Mouse (Mus musculus): ENCODE measurements at regions not wholly inside any gene's neighbourhood (a gene's known extent, or its start where the extent isn't known, plus 50 kb on each side); places are given as distances from the start of the nearest gene placed in this dataset.

GRCm38 (mm10) chr19:59395739-59396138, 50.2 kb upstream of the Pdzd8 start:
- TF ChIP-seq CTCF (IDR thresholded peaks at IDR 0.05; ENCODE audit: borderline replicate concordance, insufficient read depth, low read length) = no peak
- no peak for TF ChIP-seq POLR2A (IDR thresholded peaks at IDR 0.05; ENCODE audit: low read depth, low read length)

Measured in embryonic fibroblast, embryonic 13.5 days (primary cell).